Mouse (Mus musculus): ENCODE measurements around the gene Myo15. TPM values are rescaled to one million over a fixed set of nuclear protein-coding genes. Genes with fewer than 3 reads are reported as not detected.

Gene Myo15
- total and polyA plus RNA-seq, 3 experiments = 0.04 to 0.07 TPM; not detected in 1

- peak; percentile 29 for DNase-seq (ENCODE audit: low read depth, low spot score)
- Histone ChIP-seq H3K9ac (ENCODE audit: control insufficient read depth, low read depth, low read length, poor library complexity, severe bottlenecking) (peak overlapping the region; percentile 39; the same call in 1 of the 2 replicates), H3K4me1 (ENCODE audit: control insufficient read depth in 1 of 2, insufficient read depth in 2 of 2, low read length in 2 of 2) (peaks cover 0 to 14% of the 10 kb centered on the region in 2 experiments; a peak in 2 of 4 replicates), H3K27me3 (ENCODE audit: control insufficient read depth in 1 of 2, insufficient read depth in 2 of 2, low read length in 2 of 2) (peaks cover 6 to 15% of the 10 kb centered on the region in 2 experiments; a peak in 3 of 4 replicates), H3K79me2 (ENCODE audit: control insufficient read depth, insufficient read depth, low read length, poor library complexity) (no peaks in the 10 kb centered on the region), H3K36me3 (ENCODE audit: control insufficient read depth in 1 of 2, insufficient read depth in 2 of 2, low read length in 2 of 2) (0 out of 4 replicates have a peak, but pooled peaks cover 0 to 3% of the 10 kb centered on the region in 2 experiments), H3K27ac (ENCODE audit: control insufficient read depth, low read depth, low read length) (no peak overlapping the region), H3K4me3 (ENCODE audit: control insufficient read depth in 1 of 2, insufficient read depth in 1 of 2, low read depth in 2 of 2, low read length in 2 of 2) (peak overlapping the region; percentile 15 to 48; a peak in 3 of 4 replicates), H3K9me3 (replicated peaks; ENCODE audit: insufficient read depth, low read length) (no peaks in the 10 kb centered on the region)
- TF ChIP-seq TBP (IDR thresholded peaks at IDR 0.05; ENCODE audit: low read depth, low read length) (no peak), UBTF (IDR thresholded peaks at IDR 0.05; ENCODE audit: borderline replicate concordance, insufficient read depth, low read depth, low read length) (no peak)
These were observed 40.4 kb downstream of the Myo15 start for GRCm38 (mm10) chr11:60509500-60509899.

- peaks cover 0 to 14% of the 10 kb centered on the region in 2 experiments; a peak in 2 of 4 replicates for H3K4me1 ChIP-seq (ENCODE audit: control insufficient read depth in 1 of 2, insufficient read depth in 2 of 2, low read length in 2 of 2)
- peak; percentile 23 for DNase-seq (ENCODE audit: low read depth, low spot score)
- no peak for TF ChIP-seq GATA1 (IDR thresholded peaks at IDR 0.05; ENCODE audit: low read depth, low read length)
- no peak for TF ChIP-seq ZKSCAN1 (IDR thresholded peaks at IDR 0.05; ENCODE audit: low read depth, low read length)
- no peak for TF ChIP-seq CHD1 (IDR thresholded peaks at IDR 0.05; ENCODE audit: low read depth, low read length)
- TF ChIP-seq CHD2 (IDR thresholded peaks at IDR 0.05; ENCODE audit: low read length) = no peak
- 0 out of 6 replicates have a peak, but pooled peaks of 1 of the 3 experiments have one; percentile 8 for TF ChIP-seq CTCF (IDR thresholded peaks at IDR 0.05 in 2 of 3, conservative IDR thresholded peaks at IDR 0.05 in 1 of 3; ENCODE audit: control insufficient read depth in 1 of 3, insufficient read depth in 1 of 3, low read depth in 2 of 3, low read length in 3 of 3, poor library complexity in 1 of 3, severe bottlenecking in 1 of 3)
- no peak overlapping the region for H3K4me3 ChIP-seq (ENCODE audit: control insufficient read depth in 1 of 2, insufficient read depth in 1 of 2, low read depth in 2 of 2, low read length in 2 of 2)
- 0 out of 4 replicates have a peak, but pooled peaks cover 0 to 3% of the 10 kb centered on the region in 2 experiments for H3K36me3 ChIP-seq (ENCODE audit: control insufficient read depth in 1 of 2, insufficient read depth in 2 of 2, low read length in 2 of 2)
- no peak overlapping the region for H3K27ac ChIP-seq (ENCODE audit: control insufficient read depth, low read depth, low read length)
- no peaks in the 10 kb centered on the region for H3K9me3 ChIP-seq (replicated peaks; ENCODE audit: insufficient read depth, low read length)
- peaks cover 7 to 17% of the 10 kb centered on the region in 2 experiments for H3K27me3 ChIP-seq (ENCODE audit: control insufficient read depth in 1 of 2, insufficient read depth in 2 of 2, low read length in 2 of 2)
- no peaks in the 10 kb centered on the region for H3K79me2 ChIP-seq (ENCODE audit: control insufficient read depth, insufficient read depth, low read length, poor library complexity)
- no peak overlapping the region for H3K9ac ChIP-seq (ENCODE audit: control insufficient read depth, low read depth, low read length, poor library complexity, severe bottlenecking)
These were observed 42.8 kb downstream of the Myo15 start for GRCm38 (mm10) chr11:60511893-60512292.

DNA sequence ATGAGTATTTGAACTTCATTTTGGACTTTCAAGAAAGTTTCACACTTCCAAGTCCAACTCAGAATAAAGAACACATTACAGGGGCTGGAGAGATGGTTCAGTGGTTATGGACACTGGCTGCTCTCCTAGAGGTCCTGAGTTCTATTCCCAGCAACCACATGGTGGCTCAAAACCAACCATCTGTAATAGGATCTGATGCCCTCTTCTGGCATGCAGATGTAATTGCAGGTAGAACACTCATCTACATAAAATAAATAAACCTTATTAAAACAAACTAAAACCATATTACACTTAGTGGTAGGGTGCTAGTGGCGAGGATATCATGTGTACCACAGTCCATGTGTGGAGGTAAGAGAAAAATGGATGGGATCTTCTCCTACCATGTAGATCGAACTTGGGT is 43.4 kb downstream of the Myo15 start:
- TF ChIP-seq MYC (IDR thresholded peaks at IDR 0.05; ENCODE audit: low read depth, low read length) (peak; percentile 93), ZNF384 (IDR thresholded peaks at IDR 0.05; ENCODE audit: low read depth, low read length) (no peak), RCOR1 (IDR thresholded peaks at IDR 0.05; ENCODE audit: low read depth, low read length) (no peak), ZC3H11A (IDR thresholded peaks at IDR 0.05; ENCODE audit: low read depth, low read length) (peak; percentile 38; the same call in 1 of the 2 replicates), RAD21 (IDR thresholded peaks at IDR 0.05; ENCODE audit: low read depth, low read length) (peak; percentile 46), JUND (IDR thresholded peaks at IDR 0.05; ENCODE audit: low read depth, low read length) (no peak), CTCF (IDR thresholded peaks at IDR 0.05 in 2 of 3, conservative IDR thresholded peaks at IDR 0.05 in 1 of 3; ENCODE audit: control insufficient read depth in 1 of 3, insufficient read depth in 1 of 3, low read depth in 2 of 3, low read length in 3 of 3, poor library complexity in 1 of 3, severe bottlenecking in 1 of 3) (peak; percentile 39 to 80 (median 67); a peak in 5 of 6 replicates), SMC3 (IDR thresholded peaks at IDR 0.05; ENCODE audit: low read depth, low read length) (peak; percentile 72), MEF2A (IDR thresholded peaks at IDR 0.05; ENCODE audit: extremely low read depth, insufficient replicate concordance, low read depth, low read length, poor library complexity, severe bottlenecking) (no peak), MAX (IDR thresholded peaks at IDR 0.05; ENCODE audit: low read length) (no peak)
- Histone ChIP-seq H3K79me2 (ENCODE audit: control insufficient read depth, insufficient read depth, low read length, poor library complexity) (no peaks in the 10 kb centered on the region), H3K27ac (ENCODE audit: control insufficient read depth, low read depth, low read length) (no peak overlapping the region), H3K36me3 (ENCODE audit: control insufficient read depth in 1 of 2, insufficient read depth in 2 of 2, low read length in 2 of 2) (0 out of 4 replicates have a peak, but pooled peaks cover 0 to 3% of the 10 kb centered on the region in 2 experiments), H3K4me1 (ENCODE audit: control insufficient read depth in 1 of 2, insufficient read depth in 2 of 2, low read length in 2 of 2) (peaks cover 0 to 14% of the 10 kb centered on the region in 2 experiments; a peak in 2 of 4 replicates), H3K9ac (ENCODE audit: control insufficient read depth, low read depth, low read length, poor library complexity, severe bottlenecking) (no peak overlapping the region), H3K4me3 (ENCODE audit: control insufficient read depth in 1 of 2, insufficient read depth in 1 of 2, low read depth in 2 of 2, low read length in 2 of 2) (no peak overlapping the region), H3K9me3 (replicated peaks; ENCODE audit: insufficient read depth, low read length) (no peaks in the 10 kb centered on the region), H3K27me3 (ENCODE audit: control insufficient read depth in 1 of 2, insufficient read depth in 2 of 2, low read length in 2 of 2) (peaks cover 7 to 19% of the 10 kb centered on the region in 2 experiments)
- peak; percentile 57 for DNase-seq (ENCODE audit: low read depth, low spot score)
